Mouse (Mus musculus): ENCODE results near the gene Polr3a.
"Not testable (repeated sequence)": the region's sequence is repeated elsewhere in the genome, so short reads cannot be mapped to it uniquely, and the experiment has no call there.

Polr3a gene

DNA sequence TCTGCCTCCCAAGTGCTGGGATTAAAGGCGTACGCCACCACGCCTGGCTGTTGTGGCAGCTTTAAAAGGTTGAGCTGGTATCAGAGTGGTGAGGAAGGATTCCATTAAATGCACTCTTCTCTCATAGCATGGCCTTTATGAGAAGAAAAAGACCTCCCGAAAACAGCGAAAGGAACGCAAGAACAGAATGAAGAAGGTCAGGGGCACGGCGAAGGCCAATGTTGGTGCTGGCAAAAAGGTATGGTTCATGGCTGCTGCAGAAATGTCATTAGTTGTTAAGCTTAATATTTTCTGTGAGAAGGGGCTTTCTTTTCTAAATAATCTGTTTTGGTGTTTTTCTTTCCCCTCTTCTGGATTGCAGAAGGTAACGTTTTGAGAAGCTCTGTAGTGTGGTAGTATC is 6.4 kb upstream of the Polr3a start:
- DNase-seq (ENCODE audit: low read depth, low spot score) = no peak

GRCm38 (mm10) chr14:24491266-24491981 is 4.6 kb upstream of the Polr3a start:
- no peak for DNase-seq (ENCODE audit: low read depth, low spot score)

DNA sequence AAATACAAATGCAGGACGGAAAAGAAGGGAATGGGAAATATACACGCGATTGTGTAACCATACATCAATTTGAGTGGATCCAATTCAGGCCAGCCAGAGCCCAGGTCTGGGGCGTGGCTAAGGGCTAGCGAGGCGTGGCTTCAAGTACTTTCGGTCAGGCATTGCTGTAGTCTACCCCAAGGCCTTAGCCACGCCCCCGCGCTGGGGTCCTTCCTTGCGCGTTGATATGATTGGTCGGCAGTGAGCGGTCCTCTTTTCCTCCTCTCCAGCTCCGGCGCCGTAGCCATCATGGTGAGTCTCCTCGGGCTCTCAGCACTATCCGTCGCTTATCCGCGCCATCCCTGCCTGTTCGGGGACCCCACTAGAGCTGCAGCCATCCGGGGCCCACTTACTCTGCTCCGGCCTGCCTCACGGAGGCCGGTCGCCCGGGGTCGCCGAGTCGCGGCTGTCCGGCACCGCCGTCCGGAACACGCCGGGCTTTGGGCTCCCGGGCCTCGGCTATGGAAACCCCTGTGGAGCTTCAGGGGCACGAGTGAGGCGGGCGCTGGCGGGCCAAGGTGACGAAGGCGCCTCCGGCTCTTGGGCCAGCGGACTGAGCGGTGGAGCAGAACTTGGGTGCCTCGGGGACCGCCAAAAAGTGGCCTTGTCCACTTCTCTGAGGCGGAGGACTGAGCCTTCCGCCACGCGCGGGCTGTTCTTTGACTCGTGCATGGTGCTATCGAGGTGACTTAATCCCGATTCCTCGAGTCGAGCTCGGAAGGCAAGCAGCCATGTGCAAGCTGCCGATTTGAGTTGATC is 3.8 kb upstream of the Polr3a start:
- peak; percentile 92 for DNase-seq (ENCODE audit: low read depth, low spot score)

DNA sequence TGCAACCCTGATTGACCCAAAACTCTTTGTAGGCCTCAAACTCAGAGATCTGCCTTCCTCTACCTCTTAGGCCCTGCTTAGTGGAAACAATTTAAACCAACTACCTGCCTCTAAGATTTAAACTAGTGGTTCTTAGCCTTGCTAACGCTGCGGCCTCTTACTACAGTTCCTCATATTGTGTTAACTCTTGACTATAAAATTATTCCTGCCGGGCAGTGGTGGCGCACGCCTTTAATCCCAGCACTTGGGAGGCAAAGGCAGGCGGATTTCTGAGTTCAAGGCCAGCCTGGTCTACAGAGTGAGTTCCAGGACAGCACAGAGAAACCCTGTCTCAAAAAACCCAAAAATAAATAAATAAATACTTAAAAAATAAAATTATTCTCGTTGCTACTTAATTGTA is 2.9 kb upstream of the Polr3a start:
- DNase-seq (ENCODE audit: low read depth, low spot score) = not testable (repeated sequence)

GRCm38 (mm10) chr14:24486241-24486767 is 554 bp downstream of the Polr3a start:
- no peak for DNase-seq (ENCODE audit: low read depth, low spot score)

DNA sequence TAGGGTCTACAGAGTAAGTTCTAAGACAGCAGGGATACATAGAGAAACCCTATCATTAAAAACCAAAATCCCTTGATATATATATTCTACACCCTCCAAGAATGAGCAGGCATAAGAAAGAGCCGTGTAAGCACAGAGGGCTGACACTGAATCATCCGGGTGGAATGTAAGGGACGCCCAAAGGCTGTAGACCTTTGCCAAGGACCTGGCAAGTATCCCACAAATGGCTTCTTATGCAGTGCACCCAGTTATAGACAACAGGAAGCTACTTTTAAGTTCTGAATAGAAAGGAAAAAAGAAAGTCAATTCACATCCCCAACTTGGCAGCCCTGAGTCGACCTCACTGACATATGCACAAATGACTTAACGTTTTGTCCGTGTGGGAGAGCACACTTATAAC is 18.1 kb downstream of the Polr3a start:
- DNase-seq (ENCODE audit: low read depth, low spot score) = no peak

DNA sequence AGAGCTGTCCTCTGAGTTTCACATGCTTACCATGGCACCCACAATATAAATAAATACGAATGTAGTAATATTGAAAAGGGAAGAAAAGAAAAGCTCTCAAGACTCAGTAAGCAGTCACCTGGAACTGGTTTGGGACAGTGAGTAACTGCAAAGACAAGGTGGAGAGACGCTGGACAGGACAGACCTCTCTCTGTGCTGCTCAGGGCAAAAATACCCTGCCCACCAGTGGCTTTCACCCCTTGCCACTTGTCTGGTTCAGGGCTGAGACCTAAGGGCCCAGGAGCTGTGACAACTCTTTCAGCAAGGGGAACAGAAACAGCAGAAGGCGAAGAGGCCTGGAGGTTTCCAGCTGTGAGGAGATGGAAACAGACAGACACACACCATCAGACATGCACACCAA is 28.7 kb downstream of the Polr3a start:
- no peak for DNase-seq (ENCODE audit: low read depth, low spot score)

GRCm38 (mm10) chr14:24443529-24443928 is 43.3 kb downstream of the Polr3a start:
- not testable (repeated sequence) for DNase-seq (ENCODE audit: low read depth, low spot score)
